Mouse (Mus musculus) heart, embryonic 16.5 days (tissue): ENCODE results near the gene Tfdp1. TPM values are rescaled to one million over a fixed set of nuclear protein-coding genes. Genes with fewer than 3 reads are reported as not detected.
"Not testable (repeated sequence)": the region's sequence is repeated elsewhere in the genome, so short reads cannot be mapped to it uniquely, and the experiment has no call there.

Experiments used
- ATAC-seq: fragments of 200-750 bp; cut with Nextera tagmentation; replicated peaks from 2 replicates; pipeline ENCODE4 v1.8.0; 2017; ENCODE audit warnings: moderate number of reproducible peaks; ENCODE audit not compliant: insufficient read depth, low FRiP score; ENCODE audit errors: extremely low read depth
- H3K27ac ChIP-seq: fragments of 300-500 bp; sonication (generic); 2 replicates; pipeline ENCODE4 v1.5.1; 2014; ENCODE audit warnings: mild to moderate bottlenecking, low read length, control low read depth, moderate library complexity
- H3K27me3 ChIP-seq: fragments of 300-500 bp; sonication (generic); 2 replicates; pipeline ENCODE4 v1.6.1; 2014; ENCODE audit warnings: low read length, mixed read lengths; ENCODE audit not compliant: control insufficient read depth, insufficient read depth
- H3K36me3 ChIP-seq: fragments of 300-500 bp; sonication (generic); 2 replicates; pipeline ENCODE4 v1.6.1; 2014; ENCODE audit not compliant: control insufficient read depth, insufficient read depth
- H3K4me1 ChIP-seq: fragments of 300-500 bp; sonication (generic); 2 replicates; pipeline ENCODE4 v1.6.1; 2014; ENCODE audit warnings: low read length, mixed read lengths; ENCODE audit not compliant: control insufficient read depth, insufficient read depth
- H3K4me2 ChIP-seq: fragments of 300-500 bp; sonication (generic); 2 replicates; pipeline ENCODE4 v1.6.1; 2014; ENCODE audit warnings: low read depth, mild to moderate bottlenecking, control low read depth, low read length
- H3K4me3 ChIP-seq: fragments of 300-500 bp; sonication (generic); 2 replicates; pipeline ENCODE4 v1.5.1; 2014; ENCODE audit warnings: mild to moderate bottlenecking, control low read depth, low read length
- H3K9ac ChIP-seq: fragments of 300-500 bp; sonication (generic); 2 replicates; pipeline ENCODE4 v1.6.1; 2014; ENCODE audit warnings: low read length, control low read depth
- H3K9me3 ChIP-seq: fragments of 300-500 bp; sonication (generic); replicated peaks from 2 replicates; pipeline ENCODE4 v1.6.1; 2016; ENCODE audit warnings: low read length; ENCODE audit not compliant: control insufficient read depth
- WGBS: fragments of 180-500 bp; shearing (Covaris S2); extraction: QIAGEN DNeasy Blood & Tissue Kit; methylation state at CpG from one replicate; pipeline ENCODE4 v1.1.7; 2014; 5-methylcytosine and 5-hydroxymethylcytosine counted together
- polyA plus RNA-seq: library from polyadenylated mRNA; unstranded; fragments of >200 nt; fragmentation: Nextera tagmentation; extraction: Ambion mirVana; gene quantifications from 2 replicates; pipeline ENCODE4 v1.2.1, GENCODE M21; 2015

Tfdp1 gene
- polyA plus RNA-seq, 1 experiment from 2014 or later, result 93.6 TPM

DNA sequence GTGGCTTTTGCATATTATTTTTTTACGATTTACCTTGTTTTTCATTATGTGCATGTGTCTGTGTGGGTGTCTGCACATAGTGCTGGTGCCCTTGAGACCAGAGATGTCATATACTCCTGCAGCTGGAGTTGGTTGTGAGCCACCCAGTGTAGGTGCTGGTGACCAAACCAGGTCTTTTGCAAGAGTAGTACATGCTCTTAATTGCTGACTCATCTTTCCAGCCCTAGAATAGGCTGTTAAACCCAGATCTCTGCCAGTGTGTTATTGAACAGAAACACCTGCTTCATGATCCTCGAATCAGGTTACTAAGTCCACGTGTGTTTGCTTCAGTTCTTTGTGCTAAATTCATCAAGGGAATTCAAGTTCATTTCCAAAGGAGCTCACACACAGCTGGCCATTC lies 23.6 kb upstream of the Tfdp1 start:
- H3K36me3 ChIP-seq, result peaks cover 10% of the 10 kb centered on the region; the same call in 1 of the 2 replicates

DNA sequence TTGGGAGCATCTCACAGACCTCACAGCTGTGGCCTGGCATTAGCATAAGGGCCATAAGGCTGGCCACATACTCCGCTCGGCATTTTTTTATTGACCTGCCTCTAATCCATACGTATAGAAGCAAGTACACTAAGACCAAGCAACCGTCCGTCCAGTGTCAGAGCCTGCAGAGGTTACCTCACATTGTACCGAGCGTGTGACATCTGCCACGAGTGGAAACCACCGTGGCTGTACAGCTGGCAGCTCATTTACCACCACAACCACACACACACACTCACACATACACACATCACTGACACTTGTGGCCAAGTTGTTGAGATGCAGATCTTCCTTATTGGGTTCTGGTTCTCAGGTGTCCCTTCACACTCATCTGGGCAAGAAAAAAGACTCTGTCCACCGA lies 21.9 kb upstream of the Tfdp1 start:
- H3K36me3 ChIP-seq, result peaks cover 5% of the 10 kb centered on the region; the same call in 1 of the 2 replicates

More for the DNA sequence above, 23.6 kb upstream of the Tfdp1 start:
- no peak overlapping the region for H3K27ac ChIP-seq
- no peak overlapping the region for H3K4me2 ChIP-seq
- no peak for ATAC-seq
- WGBS, result 88% methylated on average over 3 of the region's 3 CpGs
- no peaks in the 10 kb centered on the region for H3K4me1 ChIP-seq
- H3K27me3 ChIP-seq, result no peaks in the 10 kb centered on the region
- no peak overlapping the region for H3K9ac ChIP-seq
- H3K4me3 ChIP-seq, result no peak overlapping the region
- H3K9me3 ChIP-seq, result no peaks in the 10 kb centered on the region

DNA sequence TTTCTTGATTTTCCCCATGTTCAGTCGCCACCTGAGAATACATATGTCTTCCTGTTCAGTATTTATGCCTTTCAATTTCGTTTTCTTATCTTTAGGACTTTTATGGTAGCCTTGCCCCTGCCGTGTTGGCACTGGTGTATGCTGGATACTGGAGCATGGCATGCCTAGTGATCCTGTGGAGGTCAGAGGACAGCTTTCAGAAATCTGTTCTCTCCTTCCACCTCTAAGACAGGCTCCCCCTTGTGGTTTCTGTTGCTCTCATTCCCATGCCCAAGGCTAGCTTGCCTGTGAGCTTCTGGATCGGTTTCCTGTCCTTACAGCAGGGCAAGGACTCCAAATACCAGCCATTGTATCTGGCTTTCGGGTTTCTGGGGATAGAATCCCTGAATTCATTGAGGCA lies 12.0 kb upstream of the Tfdp1 start:
- Histone ChIP-seq H3K4me1 (no peaks in the 10 kb centered on the region), H3K4me2 (no peak overlapping the region), H3K9me3 (no peaks in the 10 kb centered on the region), H3K36me3 (no peaks in the 10 kb centered on the region), H3K4me3 (no peak overlapping the region), H3K27ac (no peak overlapping the region), H3K9ac (no peak overlapping the region), H3K27me3 (no peaks in the 10 kb centered on the region)
- WGBS, result 32% methylated on average over 5 of the region's 5 CpGs
- no peak for ATAC-seq

More for the DNA sequence above, 21.9 kb upstream of the Tfdp1 start:
- Histone ChIP-seq H3K9me3 (no peaks in the 10 kb centered on the region), H3K27me3 (no peaks in the 10 kb centered on the region), H3K27ac (no peak overlapping the region), H3K4me3 (no peak overlapping the region), H3K4me1 (no peaks in the 10 kb centered on the region), H3K9ac (no peak overlapping the region), H3K4me2 (no peak overlapping the region)
- 88% methylated on average over 10 of the region's 10 CpGs for WGBS
- ATAC-seq, result no peak

DNA sequence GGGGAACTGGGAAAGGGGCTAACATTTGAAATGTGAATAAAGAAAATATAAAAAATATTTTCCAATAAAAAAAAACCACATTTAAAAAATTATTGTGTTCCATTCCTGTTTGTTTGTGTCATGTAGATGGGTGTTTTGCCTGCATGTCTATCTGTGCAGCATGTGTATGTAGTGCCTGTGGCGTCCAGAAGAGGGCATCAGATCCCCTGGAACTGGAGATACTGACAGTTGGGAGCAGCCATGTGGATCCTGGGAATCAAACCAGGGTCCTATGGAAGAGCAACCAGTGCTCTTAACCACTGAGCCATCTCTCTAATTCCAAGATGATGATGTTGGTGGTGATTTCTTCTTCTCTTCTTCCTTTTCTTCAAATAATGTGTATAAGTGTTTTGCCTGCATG lies 3.9 kb upstream of the Tfdp1 start:
- Histone ChIP-seq H3K9ac (no peak overlapping the region), H3K27me3 (no peaks in the 10 kb centered on the region), H3K4me1 (peaks cover 6% of the 10 kb centered on the region; the same call in 1 of the 2 replicates), H3K27ac (no peak overlapping the region), H3K9me3 (no peaks in the 10 kb centered on the region), H3K4me3 (no peak overlapping the region), H3K4me2 (no peak overlapping the region), H3K36me3 (no peaks in the 10 kb centered on the region)
- no peak for ATAC-seq
- WGBS, result 42% methylated on average over 1 of the region's 1 CpGs

DNA sequence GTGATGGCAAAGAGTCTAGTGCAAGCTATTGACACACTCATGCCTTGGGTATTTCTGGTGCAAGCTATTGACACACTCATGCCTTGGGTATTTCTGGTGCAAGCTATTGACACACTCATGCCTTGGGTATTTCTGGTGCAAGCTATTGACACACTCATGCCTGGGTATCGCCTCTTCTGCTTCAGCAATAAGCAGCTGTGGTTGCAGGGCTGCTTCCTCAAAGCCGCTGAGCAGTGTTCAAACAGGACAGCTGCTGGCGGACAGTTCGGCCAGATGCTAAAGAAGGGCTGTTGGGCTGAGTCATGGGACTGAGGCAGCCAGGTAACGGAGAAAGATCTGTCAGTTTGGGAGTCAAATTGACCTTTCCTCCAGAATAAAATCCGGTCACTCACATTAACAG lies 1.3 kb upstream of the Tfdp1 start:
- not testable (repeated sequence) for H3K36me3 ChIP-seq, ATAC-seq, H3K4me2 ChIP-seq, H3K27ac ChIP-seq, H3K9me3 ChIP-seq, H3K4me3 ChIP-seq, H3K9ac ChIP-seq, H3K27me3 ChIP-seq
- 77% methylated on average over 6 of the region's 6 CpGs for WGBS
- peaks cover 17% of the 10 kb centered on the region for H3K4me1 ChIP-seq

DNA sequence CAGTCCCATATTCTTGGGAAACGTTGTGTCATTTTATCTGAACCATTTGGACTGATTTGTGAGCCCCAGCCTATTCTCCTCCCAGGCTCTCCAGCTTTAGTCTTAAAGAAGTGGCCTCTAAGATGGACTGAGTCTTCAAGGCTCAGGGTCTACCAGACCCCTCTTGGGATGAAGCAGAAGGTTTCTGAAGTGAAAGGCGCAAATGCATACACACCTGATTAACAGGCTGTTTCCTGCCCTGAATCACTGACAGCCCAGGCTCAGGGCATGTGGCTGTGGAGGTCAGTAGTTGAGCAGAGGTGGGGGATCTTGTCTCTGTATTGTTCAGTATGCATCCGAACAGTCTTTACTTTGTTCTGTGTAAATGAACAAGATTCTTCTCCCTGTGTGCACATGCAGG lies 873 bp upstream of the Tfdp1 start:
- Histone ChIP-seq H3K9me3 (no peaks in the 10 kb centered on the region), H3K4me2 (peak overlapping the region; percentile 94), H3K27ac (no peak overlapping the region), H3K4me3 (no peak overlapping the region), H3K27me3 (no peaks in the 10 kb centered on the region), H3K4me1 (peaks cover 17% of the 10 kb centered on the region), H3K9ac (no peak overlapping the region), H3K36me3 (peaks cover 10% of the 10 kb centered on the region; the same call in 1 of the 2 replicates)
- WGBS, result 71% methylated on average over 3 of the region's 3 CpGs
- no peak for ATAC-seq

DNA sequence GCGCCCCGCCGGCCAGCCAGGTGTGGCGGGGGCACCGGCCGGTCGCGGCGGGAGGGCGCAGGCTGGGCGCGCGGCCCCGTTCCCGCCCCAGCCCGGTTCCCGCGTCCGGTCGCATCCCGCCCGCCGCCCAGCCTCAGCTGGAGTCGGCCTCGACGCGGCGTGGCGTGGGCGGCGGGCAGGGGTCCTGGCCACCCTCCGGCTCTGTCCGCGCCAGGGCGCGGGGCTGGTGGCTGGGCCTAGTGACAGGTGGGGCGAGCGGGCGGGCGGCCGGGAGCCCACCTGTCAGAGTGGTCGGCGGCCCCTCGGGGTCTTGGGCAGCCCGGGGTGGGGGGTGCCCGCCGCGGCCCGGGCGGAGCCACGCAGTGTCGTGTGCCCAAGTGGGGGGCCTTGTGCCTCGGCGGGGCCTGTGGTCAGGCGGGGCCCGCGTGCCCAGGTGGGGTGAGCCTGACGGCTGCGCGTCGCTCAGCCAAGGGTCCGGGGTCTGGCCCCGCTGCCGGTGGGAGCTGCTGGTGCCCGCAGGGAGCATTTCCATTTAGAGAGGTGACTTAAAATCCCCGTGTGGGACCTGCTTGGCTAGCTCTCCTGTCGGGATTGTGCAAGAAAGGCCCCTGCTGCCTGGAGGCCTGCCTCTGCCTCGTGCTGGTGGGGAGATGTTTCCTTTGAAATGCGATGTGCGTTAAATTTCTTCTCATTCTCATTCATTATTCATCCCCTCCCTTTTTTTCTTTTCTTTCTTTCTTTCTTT lies 522 bp downstream of the Tfdp1 start:
- H3K36me3 ChIP-seq, result peaks cover 20% of the 10 kb centered on the region
- peaks cover 17% of the 10 kb centered on the region for H3K4me1 ChIP-seq
- peak overlapping the region; percentile 94 for H3K4me2 ChIP-seq
- peak overlapping the region; percentile 74 for H3K27ac ChIP-seq
- no peaks in the 10 kb centered on the region for H3K9me3 ChIP-seq
- peak; percentile 53 for ATAC-seq
- peak overlapping the region; percentile 85 for H3K4me3 ChIP-seq
- peak overlapping the region; percentile 94 for H3K9ac ChIP-seq
- under 1% methylated on average over 57 of the region's 70 CpGs for WGBS
- no peaks in the 10 kb centered on the region for H3K27me3 ChIP-seq

DNA sequence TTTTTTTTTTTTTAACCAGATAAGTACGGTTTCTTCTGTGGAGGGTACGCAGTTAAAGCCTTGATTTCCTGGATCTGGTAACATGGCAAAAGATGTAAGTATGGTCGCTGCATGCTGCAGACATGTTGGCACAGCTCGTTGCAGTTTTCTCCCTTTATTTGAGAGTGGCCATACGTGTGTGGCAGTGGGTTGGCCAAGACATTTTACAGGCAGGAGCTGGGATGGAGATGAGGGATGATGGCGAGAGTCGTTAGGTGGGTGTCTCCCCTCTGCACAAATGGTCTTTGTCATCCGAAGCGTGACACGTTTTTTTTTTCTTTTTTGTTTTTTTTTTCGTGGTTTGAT lies 1.1 kb downstream of the Tfdp1 start:
- peaks cover 25% of the 10 kb centered on the region for H3K36me3 ChIP-seq
- H3K4me1 ChIP-seq, result peaks cover 17% of the 10 kb centered on the region
- ATAC-seq, result no peak
- no peaks in the 10 kb centered on the region for H3K9me3 ChIP-seq
- H3K27me3 ChIP-seq, result no peaks in the 10 kb centered on the region
- peak overlapping the region; percentile 85 for H3K4me3 ChIP-seq
- no peak overlapping the region for H3K27ac ChIP-seq
- peak overlapping the region; percentile 94 for H3K9ac ChIP-seq
- whole genome bisulfite sequencing, result 20% methylated on average over 11 of the region's 11 CpGs
- peak overlapping the region; percentile 94 for H3K4me2 ChIP-seq

DNA sequence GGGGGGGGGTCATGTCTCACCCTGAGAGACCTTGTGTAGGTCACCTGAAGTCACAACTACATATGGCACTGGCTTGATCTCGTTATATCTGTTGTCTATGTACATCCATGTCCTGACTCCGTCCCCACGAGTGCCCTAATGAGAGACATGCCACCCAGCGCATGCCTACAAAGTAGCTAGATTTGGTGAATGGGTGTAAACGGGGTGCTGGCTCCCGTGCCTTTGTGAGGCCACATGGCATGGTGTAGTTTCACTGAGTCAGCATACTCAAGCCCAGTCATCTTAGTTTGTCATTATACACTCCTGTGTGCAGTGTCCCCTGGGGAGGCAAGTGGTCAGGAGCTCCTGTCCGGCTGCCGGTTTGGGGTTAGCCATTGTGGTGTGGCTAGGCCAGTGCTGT lies 2.1 kb downstream of the Tfdp1 start:
- Histone ChIP-seq H3K4me3 (no peak overlapping the region), H3K4me2 (no peak overlapping the region), H3K36me3 (peaks cover 25% of the 10 kb centered on the region), H3K9me3 (no peaks in the 10 kb centered on the region), H3K9ac (no peak overlapping the region), H3K4me1 (peaks cover 17% of the 10 kb centered on the region), H3K27me3 (no peaks in the 10 kb centered on the region), H3K27ac (no peak overlapping the region)
- ATAC-seq, result no peak
- 85% methylated on average over 8 of the region's 8 CpGs for WGBS
